ENCODE assay signal across 9 mouse cellular contexts in the genomic region with DNA sequence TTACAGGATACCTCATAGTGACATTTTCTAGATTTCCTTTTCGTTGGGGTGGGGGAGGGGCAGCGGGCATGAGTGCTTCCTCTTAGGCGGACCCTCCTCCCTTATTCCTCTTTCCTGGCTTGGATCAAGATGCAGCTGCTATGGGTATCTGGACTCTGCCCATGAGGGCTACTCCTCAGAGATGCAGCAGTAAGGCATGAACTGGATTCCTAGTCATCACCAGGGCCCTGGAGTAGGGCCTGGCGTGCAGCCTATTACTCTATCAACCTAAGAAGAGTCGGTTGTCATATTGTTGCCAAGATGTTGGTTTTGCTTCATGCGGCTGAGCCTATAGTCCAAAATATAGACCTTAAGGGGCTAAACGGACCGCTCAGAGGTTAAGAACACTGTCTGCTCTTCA. TPM values are rescaled to one million over a fixed set of nuclear protein-coding genes. Genes with fewer than 3 reads are reported as not detected.
DNase-seq lines count a peak whose midpoint lies in the region; ATAC-seq and TF ChIP-seq lines count a peak whose summit lies in the region.
"Had no signal": no experiment of that assay in that cellular context is flagged by ENCODE, and none has a peak within 500 bp of the region (broad histone marks: within the 10 kb centered on the region; RNA-seq: fewer than 3 reads in every experiment).

No protein-coding gene starts in this region.

- peak; percentile 19 for ATAC-seq in inflammation-experienced regulatory T-cells, adult 6 months
- no peak for ATAC-seq in monocyte, adult 5-6 weeks (replicated peaks; ENCODE audit: insufficient number of reproducible peaks, low FRiP score, low TSS enrichment, poor library complexity, severe bottlenecking)

- no peak for TF ChIP-seq CTCF in layer of hippocampus, adult 2 months (conservative IDR thresholded peaks at IDR 0.05)
- no peak for TF ChIP-seq CTCF in cortical plate, adult 2 months (IDR thresholded peaks at IDR 0.05; ENCODE audit: extremely low read depth, insufficient read depth, low read length)

- TF ChIP-seq POLR2A in cortical plate, adult 2 months (IDR thresholded peaks at IDR 0.05; ENCODE audit: extremely low read depth, insufficient read depth, low read length): no peak

- no peak for DNase-seq in layer of hippocampus, adult 2 months (ENCODE audit: low spot score in 2 of 2)
- DNase-seq in layer of hippocampus, adult 9-10 months (ENCODE audit: low spot score): no peak
- DNase-seq in naive thymus-derived CD4-positive, alpha-beta T cell, adult 2 months (ENCODE audit: low read depth): peak; percentile 11
- no peak for DNase-seq in right cerebral cortex, adult 18-20 months
- no peak for DNase-seq in gastrocnemius, postnatal 25 days

- peak overlapping the region; percentile 88 for H3K27ac ChIP-seq in layer of hippocampus, adult 2 months
- H3K27ac ChIP-seq in cortical plate, adult 2 months (ENCODE audit: insufficient read depth, low read length): peak overlapping the region; percentile 49
- H3K27ac ChIP-seq: macrophage had no signal

- H3K4me1 ChIP-seq in cortical plate, adult 2 months (ENCODE audit: control insufficient read depth, insufficient read depth, low read length): peaks cover 11% of the 10 kb centered on the region

- H3K4me3 ChIP-seq in layer of hippocampus, adult 2 months: peak overlapping the region; percentile 56
- peak overlapping the region; percentile 43 for H3K4me3 ChIP-seq in cortical plate, adult 2 months (ENCODE audit: insufficient read depth, low read length)

RNA-seq across cellular contexts. Expression of a gene that starts 27.3 kb away (rescaled TPM):
- 100 to 1,000 TPM; 275 to 283 TPM for total RNA-seq in layer of hippocampus, adult 2 months (2021)
- polyA plus RNA-seq in cortical plate, adult 2 months (2012; rRNA removed): 94.9 and 95.4 TPM in 2 replicates
- polyA plus RNA-seq in inflammation-experienced regulatory T-cells, adult 6 months (2017; shearing (Covaris generic)): 100 to 1,000 TPM; 401 to 459 (median 442) TPM
- total RNA-seq in gastrocnemius, postnatal 25 days (2021): 100 to 1,000 TPM; 124 to 125 TPM
- total RNA-seq in monocyte, adult 5-6 weeks (2017): 64.0 to 120 TPM (median 90.5 TPM) in 3 replicates
